Mouse (Mus musculus) limb, embryonic 12.5 days (tissue): ENCODE data around the gene Gm43517. TPM values are rescaled to one million over a fixed set of nuclear protein-coding genes. Genes with fewer than 3 reads are reported as not detected.
A peak's percentile ranks its signal among the peaks of the same experiment; 100 is the strongest.

ENCODE experiments used
- ATAC-seq: fragments of 200-750 bp; cut with Nextera tagmentation; 2 replicates; pipeline ENCODE4 v1.8.0; 2017; ENCODE audit warnings: low read depth, moderate TSS enrichment; ENCODE audit not compliant: insufficient number of reproducible peaks, insufficient read depth, low FRiP score, low TSS enrichment
- H3K27ac ChIP-seq: fragments of 300-500 bp; sonication (generic); 2 replicates; pipeline ENCODE4 v1.5.1; 2016; ENCODE audit warnings: mild to moderate bottlenecking, moderate library complexity
- H3K27me3 ChIP-seq: fragments of 300-500 bp; sonication (generic); 2 replicates; pipeline ENCODE4 v1.6.1; 2016; ENCODE audit warnings: mild to moderate bottlenecking, moderate library complexity
- H3K36me3 ChIP-seq: fragments of 300-500 bp; sonication (generic); 2 replicates; pipeline ENCODE4 v1.6.1; 2016; ENCODE audit warnings: mild to moderate bottlenecking, moderate library complexity
- H3K4me1 ChIP-seq: fragments of 300-500 bp; sonication (generic); replicated peaks from 2 replicates; pipeline ENCODE4 v1.6.1; 2016
- H3K4me2 ChIP-seq: fragments of 300-500 bp; sonication (generic); 2 replicates; pipeline ENCODE4 v1.6.1; 2016; ENCODE audit warnings: mild to moderate bottlenecking, moderate library complexity
- H3K4me3 ChIP-seq: fragments of 300-500 bp; sonication (generic); replicated peaks from 2 replicates; pipeline ENCODE4 v1.5.1; 2016; ENCODE audit warnings: mild to moderate bottlenecking
- H3K9ac ChIP-seq: fragments of 300-500 bp; sonication (generic); replicated peaks from 2 replicates; pipeline ENCODE4 v1.6.1; 2016; ENCODE audit warnings: mild to moderate bottlenecking, moderate library complexity
- H3K9me3 ChIP-seq: fragments of 300-500 bp; sonication (generic); 2 replicates; pipeline ENCODE4 v1.6.1; 2016; ENCODE audit warnings: mild to moderate bottlenecking, moderate library complexity
- WGBS: fragments of 180-500 bp; shearing (Covaris S2); methylation state at CpG from one replicate; pipeline ENCODE4 v1.1.7; 2016; 5-methylcytosine and 5-hydroxymethylcytosine counted together
- polyA plus RNA-seq: library from polyadenylated mRNA; unstranded; fragments of >200 nt; fragmentation: Nextera tagmentation; extraction: Ambion mirVana; gene quantifications from 2 replicates; pipeline ENCODE4 v1.2.1, GENCODE M21; 2016

The Gm43517 gene
- polyA plus RNA-seq, 1 experiment from 2014 or later, result not detected

- H3K27me3 ChIP-seq, result peaks cover 69% of the 10 kb centered on the region
- no peak overlapping the region for H3K27ac ChIP-seq
- WGBS, result 10% methylated on average over 2 of the region's 2 CpGs
- H3K9ac ChIP-seq, result no peak overlapping the region
- no peak overlapping the region for H3K4me2 ChIP-seq
- ATAC-seq, result no peak
- peaks cover 10% of the 10 kb centered on the region for H3K4me1 ChIP-seq
- no peaks in the 10 kb centered on the region for H3K9me3 ChIP-seq
- H3K4me3 ChIP-seq, result no peak overlapping the region
- no peaks in the 10 kb centered on the region for H3K36me3 ChIP-seq
Observed at GRCm38 (mm10) chr12:49387856-49388598, 3.1 kb downstream of the Gm43517 start.

GRCm38 (mm10) chr12:49389666-49390065 is 4.7 kb downstream of the Gm43517 start:
- Histone ChIP-seq H3K27me3 (peaks cover 63% of the 10 kb centered on the region), H3K9ac (no peak overlapping the region), H3K9me3 (no peaks in the 10 kb centered on the region), H3K36me3 (no peaks in the 10 kb centered on the region), H3K27ac (no peak overlapping the region), H3K4me1 (0 out of 2 replicates have a peak, but pooled peaks cover 4% of the 10 kb centered on the region), H3K4me3 (no peak overlapping the region), H3K4me2 (no peak overlapping the region)
- no peak for ATAC-seq
- WGBS, result 1% methylated on average over 5 of the region's 5 CpGs

- no peaks in the 10 kb centered on the region for H3K9me3 ChIP-seq
- H3K4me1 ChIP-seq, result 0 out of 2 replicates have a peak, but pooled peaks cover 4% of the 10 kb centered on the region
- no peak overlapping the region for H3K9ac ChIP-seq
- H3K36me3 ChIP-seq, result no peaks in the 10 kb centered on the region
- no peak overlapping the region for H3K27ac ChIP-seq
- no peak overlapping the region for H3K4me3 ChIP-seq
- H3K27me3 ChIP-seq, result peaks cover 63% of the 10 kb centered on the region
- under 1% methylated on average over 13 of the region's 13 CpGs for WGBS
- ATAC-seq, result no peak
- no peak overlapping the region for H3K4me2 ChIP-seq
Observed at GRCm38 (mm10) chr12:49390257-49390656, 5.3 kb downstream of the Gm43517 start.

- Histone ChIP-seq H3K4me1 (0 out of 2 replicates have a peak, but pooled peaks cover 4% of the 10 kb centered on the region), H3K27me3 (peaks cover 58% of the 10 kb centered on the region), H3K36me3 (no peaks in the 10 kb centered on the region), H3K4me3 (peak overlapping the region; percentile 24), H3K9me3 (no peaks in the 10 kb centered on the region), H3K27ac (no peak overlapping the region), H3K4me2 (peak overlapping the region; percentile 35), H3K9ac (no peak overlapping the region)
- 1% methylated on average over 9 of the region's 9 CpGs for WGBS
- 0 out of 2 replicates have a peak, but pooled peaks have one; percentile 6 for ATAC-seq
Observed at GRCm38 (mm10) chr12:49390926-49391304, 5.9 kb downstream of the Gm43517 start.

- peak overlapping the region; percentile 35 for H3K4me2 ChIP-seq
- 0 out of 2 replicates have a peak, but pooled peaks cover 4% of the 10 kb centered on the region for H3K4me1 ChIP-seq
- H3K9ac ChIP-seq, result no peak overlapping the region
- peak overlapping the region; percentile 24 for H3K4me3 ChIP-seq
- H3K36me3 ChIP-seq, result no peaks in the 10 kb centered on the region
- under 1% methylated on average over 42 of the region's 42 CpGs for WGBS
- H3K27me3 ChIP-seq, result peaks cover 55% of the 10 kb centered on the region
- peak; percentile 86 for ATAC-seq
- H3K9me3 ChIP-seq, result no peaks in the 10 kb centered on the region
- H3K27ac ChIP-seq, result no peak overlapping the region
Observed at GRCm38 (mm10) chr12:49391305-49392040, 6.5 kb downstream of the Gm43517 start.

- H3K4me2 ChIP-seq, result 0 out of 2 replicates have a peak overlapping the region, but pooled peaks have one; percentile 35
- WGBS, result 2% methylated on average over 10 of the region's 10 CpGs
Observed at GRCm38 (mm10) chr12:49392041-49392390, 7.0 kb downstream of the Gm43517 start.

DNA sequence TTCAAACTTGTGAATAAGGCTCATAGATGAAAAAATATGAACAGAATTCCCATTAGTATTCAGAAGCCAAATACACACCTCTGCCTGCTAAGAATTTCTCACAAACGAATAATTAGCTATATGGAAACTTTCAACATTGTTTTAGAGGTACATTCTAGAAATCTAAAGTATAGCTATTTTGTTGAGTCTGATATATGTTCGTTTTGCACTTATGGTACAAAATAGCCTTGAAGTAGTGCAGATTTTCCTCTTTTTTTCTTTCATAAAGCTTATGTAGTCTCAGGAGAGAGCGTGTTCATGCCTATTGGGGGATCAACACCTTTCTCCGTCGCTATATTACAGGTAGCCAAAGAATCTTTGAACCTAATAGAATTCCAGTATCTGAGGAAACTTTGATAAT is 7.9 kb downstream of the Gm43517 start:
- no peak overlapping the region for H3K9ac ChIP-seq
- no peak for ATAC-seq
- H3K27ac ChIP-seq, result no peak overlapping the region

More at GRCm38 (mm10) chr12:49392041-49392390, 7.0 kb downstream of the Gm43517 start:
- Histone ChIP-seq H3K4me3 (no peak overlapping the region), H3K36me3 (no peaks in the 10 kb centered on the region), H3K4me1 (0 out of 2 replicates have a peak, but pooled peaks cover 4% of the 10 kb centered on the region), H3K27me3 (peaks cover 59% of the 10 kb centered on the region), H3K9me3 (no peaks in the 10 kb centered on the region), H3K27ac (no peak overlapping the region), H3K9ac (no peak overlapping the region)
- no peak for ATAC-seq

DNA sequence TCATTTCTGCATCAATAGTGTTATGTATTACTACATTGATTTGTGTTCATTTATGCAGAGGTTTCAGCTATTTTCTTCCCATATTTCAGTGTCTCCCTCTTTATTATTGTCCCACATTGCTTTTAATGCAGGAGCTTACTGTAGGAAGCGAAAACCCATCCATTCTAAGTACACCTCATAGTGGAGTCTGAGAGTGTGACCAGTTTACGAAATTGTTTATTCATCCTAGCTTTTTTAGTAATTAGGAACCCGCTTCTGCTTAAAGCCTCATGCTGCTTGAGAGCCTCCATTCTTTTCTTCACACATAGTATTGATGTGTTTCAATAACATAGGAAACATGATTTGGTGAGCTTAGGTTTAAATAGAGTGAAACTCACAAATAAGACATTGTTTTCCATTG is 8.7 kb downstream of the Gm43517 start:
- no peak overlapping the region for H3K27ac ChIP-seq

More for the DNA sequence above, 7.9 kb downstream of the Gm43517 start:
- H3K4me3 ChIP-seq, result no peak overlapping the region
- no peaks in the 10 kb centered on the region for H3K36me3 ChIP-seq
- H3K9me3 ChIP-seq, result no peaks in the 10 kb centered on the region
- H3K4me2 ChIP-seq, result no peak overlapping the region
- H3K27me3 ChIP-seq, result peaks cover 64% of the 10 kb centered on the region
- H3K4me1 ChIP-seq, result 0 out of 2 replicates have a peak, but pooled peaks cover 4% of the 10 kb centered on the region
- 3% methylated on average over 5 of the region's 5 CpGs for WGBS

GRCm38 (mm10) chr12:49394181-49394580 is 9.2 kb downstream of the Gm43517 start:
- no peak overlapping the region for H3K27ac ChIP-seq
- no peak overlapping the region for H3K9ac ChIP-seq
- no peaks in the 10 kb centered on the region for H3K9me3 ChIP-seq
- 0 out of 2 replicates have a peak, but pooled peaks cover 4% of the 10 kb centered on the region for H3K4me1 ChIP-seq
- H3K36me3 ChIP-seq, result no peaks in the 10 kb centered on the region
- no peak overlapping the region for H3K4me2 ChIP-seq
- 2% methylated on average over 1 of the region's 1 CpGs for WGBS
- H3K4me3 ChIP-seq, result no peak overlapping the region
- ATAC-seq, result no peak
- H3K27me3 ChIP-seq, result peaks cover 68% of the 10 kb centered on the region

More for the DNA sequence above, 8.7 kb downstream of the Gm43517 start:
- Histone ChIP-seq H3K4me1 (0 out of 2 replicates have a peak, but pooled peaks cover 4% of the 10 kb centered on the region), H3K27me3 (peaks cover 66% of the 10 kb centered on the region), H3K4me2 (no peak overlapping the region), H3K36me3 (no peaks in the 10 kb centered on the region), H3K9ac (no peak overlapping the region), H3K4me3 (no peak overlapping the region), H3K9me3 (no peaks in the 10 kb centered on the region)
- ATAC-seq, result no peak
- 9% methylated on average over 3 of the region's 3 CpGs for WGBS

DNA sequence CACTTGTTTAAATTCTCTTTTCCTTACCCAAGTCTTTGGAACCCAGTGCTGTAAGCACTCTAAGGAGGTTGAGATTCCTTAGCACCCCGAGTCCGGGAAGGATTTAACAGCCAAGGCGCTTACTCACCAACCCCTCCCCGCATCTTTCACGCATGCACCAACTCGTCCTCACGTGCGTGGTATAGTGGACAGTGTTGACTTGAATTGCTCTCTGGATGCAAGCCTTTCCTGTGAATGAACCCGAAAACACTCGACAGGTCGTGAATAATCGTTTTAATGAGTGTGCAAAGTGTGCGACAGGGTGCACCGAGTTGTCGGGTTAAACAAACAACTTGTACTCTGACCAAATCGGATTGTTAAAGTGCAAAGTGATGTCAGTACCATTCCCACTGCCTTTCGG is 9.9 kb downstream of the Gm43517 start:
- H3K4me2 ChIP-seq, result no peak overlapping the region
- H3K9ac ChIP-seq, result no peak overlapping the region
- no peak for ATAC-seq
- WGBS, result under 1% methylated on average over 17 of the region's 17 CpGs
- H3K4me3 ChIP-seq, result no peak overlapping the region
- H3K27me3 ChIP-seq, result peaks cover 66% of the 10 kb centered on the region
- 0 out of 2 replicates have a peak, but pooled peaks cover 4% of the 10 kb centered on the region for H3K4me1 ChIP-seq
- no peaks in the 10 kb centered on the region for H3K36me3 ChIP-seq
- H3K27ac ChIP-seq, result no peak overlapping the region
- H3K9me3 ChIP-seq, result no peaks in the 10 kb centered on the region

DNA sequence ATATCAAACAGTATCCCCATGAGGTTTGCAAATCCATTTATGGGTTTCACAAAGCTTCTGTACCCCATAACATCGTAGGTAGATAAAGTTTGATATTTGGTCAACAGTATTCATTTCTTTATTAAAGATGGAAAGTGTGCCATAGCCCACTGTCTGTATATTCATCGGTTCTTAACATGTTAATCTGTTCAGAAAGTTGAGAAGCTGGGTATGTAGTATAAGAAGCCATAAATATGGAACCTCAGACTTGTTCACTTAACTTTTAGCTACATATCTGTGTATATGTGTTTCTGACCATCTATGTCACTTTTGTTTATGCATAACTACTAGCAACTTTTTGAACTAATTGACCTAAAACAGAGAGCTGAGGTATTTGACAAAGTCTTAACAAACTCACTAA is 11.0 kb downstream of the Gm43517 start:
- WGBS, result 20% methylated on average over 2 of the region's 2 CpGs

More for the DNA sequence above, 11.0 kb downstream of the Gm43517 start:
- H3K36me3 ChIP-seq, result no peaks in the 10 kb centered on the region
- no peak overlapping the region for H3K9ac ChIP-seq
- 0 out of 2 replicates have a peak, but pooled peaks cover 4% of the 10 kb centered on the region for H3K4me1 ChIP-seq
- no peak overlapping the region for H3K27ac ChIP-seq
- ATAC-seq, result no peak
- no peaks in the 10 kb centered on the region for H3K9me3 ChIP-seq
- no peak overlapping the region for H3K4me3 ChIP-seq
- H3K4me2 ChIP-seq, result no peak overlapping the region
- H3K27me3 ChIP-seq, result peaks cover 68% of the 10 kb centered on the region
